Mouse (Mus musculus) layer of hippocampus, adult 8-10 months (tissue): ENCODE measurements around the gene Epb41. TPM values are rescaled to one million over a fixed set of nuclear protein-coding genes. Genes with fewer than 3 reads are reported as not detected.

ENCODE experiments used
- DNase-seq, 2 experiments: peaks; one replicate each; pipeline ENCODE4 v3.0.0; 2022; ENCODE audit warnings: low spot score in 2 of 2
- total RNA-seq, 4 experiments: library from RNA; stranded (reverse); gene quantifications; 2 replicates each; pipeline ENCODE4 v1.2.4; 2022

Epb41 gene
- total RNA-seq, 4 experiments from 2014 or later, result 23.0 to 27.9 (median 25.7) TPM

- DNase-seq, result peak in 1 of 2 experiments; percentile 9
These were observed 26.8 kb downstream of the Epb41 start for GRCm38 (mm10) chr4:132048011-132048991.

DNA sequence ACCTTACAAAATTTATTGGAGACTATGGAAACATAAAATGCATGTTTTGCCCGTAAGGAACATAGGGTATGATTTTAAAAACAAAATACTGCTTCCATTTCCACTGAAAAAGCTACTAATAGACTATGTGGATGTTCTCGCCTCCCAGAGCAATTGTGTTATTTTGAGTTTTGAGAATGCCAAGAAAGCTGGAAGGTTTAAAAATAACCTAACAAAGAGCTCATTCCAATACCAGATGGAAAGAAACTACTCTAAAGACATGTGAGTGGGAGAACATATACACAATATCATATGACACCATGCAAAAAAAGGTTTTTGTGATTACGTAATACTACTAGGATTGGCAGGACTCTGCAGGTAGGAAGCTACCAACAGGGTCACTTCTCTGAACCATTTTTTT is 31.4 kb downstream of the Epb41 start:
- DNase-seq, result no peak

- no peak for DNase-seq
These were observed 33.4 kb downstream of the Epb41 start for GRCm38 (mm10) chr4:132041471-132042332.

GRCm38 (mm10) chr4:132039975-132040645 is 35.0 kb downstream of the Epb41 start:
- DNase-seq, result no peak

DNA sequence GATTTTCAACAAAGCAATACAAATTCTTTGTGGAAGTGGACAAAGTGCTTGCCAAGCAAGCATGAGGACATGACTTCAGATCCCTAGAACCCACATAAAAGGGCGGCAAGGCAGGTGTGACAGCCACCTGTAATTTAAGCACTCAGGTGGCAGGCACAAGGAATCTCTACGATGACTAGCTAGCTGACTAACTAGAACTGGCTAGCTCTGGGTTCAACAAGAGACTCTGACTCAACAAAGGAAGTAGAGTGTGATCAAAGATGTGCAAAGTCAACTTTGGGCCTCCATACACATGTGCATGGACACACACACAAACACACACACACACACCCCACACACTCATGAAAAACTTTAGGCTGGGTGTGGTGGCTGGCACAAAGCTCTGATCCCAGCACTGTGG is 35.6 kb downstream of the Epb41 start:
- DNase-seq, result no peak

DNA sequence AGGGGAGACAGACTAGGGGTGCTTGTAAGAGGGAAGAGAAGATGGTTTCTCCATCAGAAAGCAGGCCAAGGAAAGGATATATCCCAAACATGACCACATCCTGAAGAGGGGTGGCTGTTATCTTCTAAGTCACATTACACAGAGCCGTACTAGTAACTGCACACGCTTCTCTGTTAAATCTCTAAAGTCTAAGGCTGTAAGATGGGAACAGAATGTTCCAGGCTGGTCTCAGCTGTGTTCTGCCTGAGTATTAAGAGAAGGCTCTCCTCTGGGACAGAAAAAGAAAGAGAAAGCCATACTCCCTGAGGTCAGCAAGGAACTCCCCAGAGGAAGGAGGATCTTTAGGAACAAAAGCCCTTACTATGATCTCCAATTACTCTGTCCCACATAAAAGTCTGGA is 36.3 kb downstream of the Epb41 start:
- DNase-seq, result no peak

GRCm38 (mm10) chr4:132037991-132038390 is 37.1 kb downstream of the Epb41 start:
- DNase-seq, result no peak

GRCm38 (mm10) chr4:132037137-132037536 is 38.0 kb downstream of the Epb41 start:
- no peak for DNase-seq

DNA sequence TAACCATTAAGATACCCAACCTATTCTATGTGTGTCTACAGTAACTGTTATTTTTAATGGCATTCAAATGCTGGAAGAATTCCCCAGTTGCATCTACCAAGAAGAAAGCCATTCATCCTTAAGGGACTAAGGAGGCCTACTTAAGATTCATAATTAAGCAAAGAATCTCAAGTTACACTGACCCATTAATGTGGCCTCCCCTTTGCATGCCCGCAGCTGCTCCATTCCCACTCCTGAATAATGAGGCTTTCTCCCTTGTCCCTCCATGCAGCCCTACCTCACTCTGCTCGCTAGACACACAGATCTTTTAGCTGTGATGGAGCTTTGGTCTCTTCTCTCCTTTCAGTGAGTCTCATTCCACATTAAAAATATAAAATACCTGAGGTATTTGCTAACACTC is 40.9 kb downstream of the Epb41 start:
- DNase-seq, result no peak

DNA sequence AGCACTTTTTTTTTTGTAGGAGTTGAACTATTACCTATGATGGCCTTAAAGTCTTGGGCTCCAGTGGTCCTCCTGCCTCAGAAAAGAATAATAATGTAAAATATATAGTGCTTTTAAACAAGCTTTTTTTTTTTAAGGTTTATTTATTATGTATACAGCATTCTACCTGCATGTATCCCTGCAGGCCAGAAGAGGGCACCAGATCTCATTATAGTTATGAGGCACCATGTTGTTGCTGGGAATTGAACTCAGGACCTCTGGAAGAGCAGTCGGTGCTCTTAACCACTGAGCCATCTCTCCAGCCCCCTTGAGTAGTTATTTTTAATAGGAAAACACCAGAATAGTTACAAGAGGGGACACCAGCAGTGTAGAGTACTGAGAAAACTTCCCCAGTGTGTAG is 41.9 kb downstream of the Epb41 start:
- DNase-seq, result no peak

DNA sequence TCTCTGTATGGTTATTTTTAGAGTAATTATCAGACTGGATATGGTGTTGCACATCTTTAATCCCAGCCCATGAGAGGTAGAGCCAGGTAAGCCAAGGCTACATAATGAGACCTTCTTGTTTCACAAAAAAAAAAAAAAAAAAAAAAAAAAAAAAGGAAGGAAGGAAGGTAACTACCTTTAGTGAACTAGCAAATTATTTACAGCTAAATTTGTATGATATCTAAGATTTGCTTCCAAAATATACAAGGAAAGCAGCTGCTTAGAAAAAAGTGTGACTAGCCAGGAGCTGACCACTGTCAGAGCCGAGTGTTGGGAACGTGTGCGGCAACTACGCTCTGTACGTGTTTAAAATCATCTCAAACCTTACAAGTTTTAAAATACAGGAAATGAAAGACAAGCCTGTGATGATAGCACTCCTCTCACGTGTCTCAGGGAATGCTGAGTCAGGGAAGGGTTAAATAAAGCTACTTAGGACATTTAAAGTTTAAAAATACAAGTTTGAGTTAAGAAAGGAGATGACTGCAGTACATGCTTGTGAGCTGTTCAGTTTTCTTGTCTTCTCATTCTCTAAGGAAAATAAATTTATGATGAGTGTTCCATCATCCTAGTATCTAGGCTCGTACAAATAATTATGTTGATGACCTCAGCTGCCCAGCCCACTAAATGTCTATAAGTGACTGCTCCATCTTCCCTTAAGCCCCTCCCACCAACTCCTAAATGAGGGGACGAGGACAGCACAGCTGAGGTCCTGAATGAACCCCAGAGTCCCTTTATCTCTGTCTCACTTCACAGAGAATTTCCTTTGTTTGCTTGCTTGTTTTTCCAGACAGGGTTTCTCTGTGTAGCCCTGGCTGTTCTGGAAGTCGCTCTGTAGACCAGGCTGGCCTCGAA is 45.0 kb downstream of the Epb41 start:
- no peak for DNase-seq

- DNase-seq, result no peak
These were observed 47.3 kb downstream of the Epb41 start for GRCm38 (mm10) chr4:132027806-132028205.

DNA sequence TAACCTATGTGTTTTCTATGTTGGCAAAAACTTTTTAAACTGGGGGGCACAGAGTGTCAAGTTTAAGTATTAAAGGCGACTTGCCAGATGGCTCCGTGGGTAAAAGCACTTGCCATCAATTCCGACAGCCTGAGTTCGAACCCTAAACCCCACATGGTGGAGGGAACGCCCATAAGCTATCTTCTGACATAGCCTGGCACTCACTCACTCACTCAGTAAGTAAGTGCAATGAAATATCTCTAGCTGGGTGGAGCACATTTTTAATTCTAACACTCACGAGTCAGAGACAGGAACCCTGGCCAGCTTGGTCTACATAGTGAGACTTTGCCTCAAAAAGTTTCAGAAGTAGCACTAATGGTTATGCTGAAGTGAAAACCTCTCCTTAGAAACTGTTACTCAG is 48.0 kb downstream of the Epb41 start:
- no peak for DNase-seq

DNA sequence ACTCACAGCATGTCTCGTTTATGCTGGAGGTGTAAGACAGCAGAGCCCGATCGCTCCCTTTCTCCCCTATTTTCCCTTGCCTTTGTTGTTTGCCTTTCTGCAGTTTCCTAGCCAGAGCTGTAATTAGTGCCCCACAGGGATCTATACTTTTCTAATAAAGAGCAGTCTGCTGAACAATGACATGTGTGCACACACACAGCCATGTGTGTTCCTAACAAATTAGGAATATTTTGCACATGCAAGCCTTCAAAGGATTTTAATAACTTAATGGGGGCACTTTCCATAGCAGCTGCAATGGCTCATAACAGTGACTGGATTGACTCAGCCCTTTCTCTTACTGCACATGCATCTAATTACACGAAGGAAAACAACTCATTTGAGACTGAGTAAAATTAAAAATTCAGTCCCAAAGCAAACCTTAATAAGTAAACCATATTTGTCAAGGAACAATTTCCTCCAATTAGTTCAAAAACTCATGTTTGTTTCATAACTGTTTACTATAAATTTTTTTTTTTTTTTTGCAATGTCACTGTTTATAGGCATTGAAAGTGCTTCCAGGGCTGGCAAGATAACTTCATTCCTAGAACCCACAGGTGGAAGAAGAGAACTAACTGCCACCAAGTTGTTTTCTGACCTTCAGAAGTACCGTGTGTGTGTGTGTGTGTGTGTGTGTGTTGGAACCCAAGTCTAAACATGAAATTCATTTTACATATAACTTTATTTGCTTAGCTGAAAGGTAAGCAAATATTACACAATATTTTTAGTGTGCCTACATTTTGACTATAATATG is 49.2 kb downstream of the Epb41 start:
- DNase-seq, result no peak

DNA sequence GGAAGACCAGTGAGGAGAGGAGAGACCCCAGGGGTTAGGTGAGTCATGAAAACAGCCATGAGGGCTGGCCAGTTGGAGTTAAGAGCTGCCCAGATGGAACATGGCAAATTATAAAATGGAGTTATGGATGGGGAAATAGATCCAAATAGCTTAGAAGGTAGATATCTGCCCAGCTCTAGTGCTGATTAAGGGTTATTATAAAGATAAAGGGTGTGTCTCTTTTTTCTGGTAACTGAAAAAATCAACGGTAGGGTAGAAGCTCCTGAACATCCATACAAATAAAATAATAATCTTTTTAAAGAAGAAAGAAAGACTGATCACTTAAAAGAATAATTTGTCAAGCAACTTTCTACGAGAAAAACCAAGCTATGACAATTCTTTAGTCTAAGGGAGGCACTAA is 49.9 kb downstream of the Epb41 start:
- DNase-seq, result no peak

DNA sequence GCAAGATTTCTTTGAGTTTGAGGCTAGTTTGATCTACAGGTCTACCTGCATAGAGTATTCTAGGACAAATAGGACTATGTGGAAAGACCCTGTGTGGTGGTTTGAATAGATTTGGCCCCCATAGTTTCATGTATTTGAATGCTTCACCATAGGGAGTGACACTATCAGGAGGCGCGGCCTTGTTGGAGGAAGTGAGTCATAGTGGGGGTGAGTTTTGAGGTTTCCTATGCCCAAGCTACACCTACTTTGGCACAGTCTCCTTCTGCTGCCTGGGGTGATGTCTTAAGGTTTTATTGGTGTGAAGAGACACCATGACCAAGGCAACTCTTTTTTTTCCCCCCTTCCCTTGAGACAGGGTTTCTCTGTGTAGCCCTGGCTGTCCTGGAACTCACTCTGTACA is 51.3 kb downstream of the Epb41 start:
- DNase-seq, result no peak

DNA sequence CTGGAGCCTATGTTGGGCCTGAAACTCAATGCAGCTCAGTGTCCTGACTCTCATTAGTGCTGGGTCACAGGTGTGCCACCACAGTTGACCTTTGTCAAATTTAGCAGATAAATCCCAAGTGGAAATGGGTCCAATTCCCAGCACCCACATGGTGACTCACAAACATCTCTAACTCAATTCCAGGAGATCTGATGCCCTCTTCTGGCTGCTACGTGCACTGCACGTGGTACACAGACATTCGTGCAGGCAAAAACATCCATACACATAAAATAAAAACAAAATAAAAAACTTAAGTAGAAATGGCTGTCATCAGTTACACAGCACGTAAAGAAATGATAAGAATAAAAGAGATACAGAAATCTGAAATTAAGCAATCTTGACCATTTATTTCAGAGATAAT is 52.5 kb downstream of the Epb41 start:
- DNase-seq, result no peak

DNA sequence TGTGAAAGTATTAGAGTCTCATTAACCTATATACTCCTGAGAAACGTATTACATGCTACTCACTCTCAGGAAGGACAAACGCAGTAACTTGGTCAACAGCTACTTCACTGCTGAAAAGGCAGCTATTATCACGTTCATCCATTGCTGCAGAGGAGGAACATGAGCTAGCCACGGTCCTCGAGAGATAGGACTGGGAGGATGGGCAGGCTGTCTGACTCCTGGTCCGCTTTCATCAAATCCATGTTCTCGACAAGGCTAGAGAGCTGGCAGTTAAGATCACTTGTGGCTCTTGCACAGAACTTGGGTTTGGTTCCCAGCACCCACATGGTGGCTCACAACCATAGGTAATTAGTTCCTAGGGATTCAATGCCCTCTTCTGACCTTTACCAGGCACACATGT is 53.2 kb downstream of the Epb41 start:
- no peak for DNase-seq

DNA sequence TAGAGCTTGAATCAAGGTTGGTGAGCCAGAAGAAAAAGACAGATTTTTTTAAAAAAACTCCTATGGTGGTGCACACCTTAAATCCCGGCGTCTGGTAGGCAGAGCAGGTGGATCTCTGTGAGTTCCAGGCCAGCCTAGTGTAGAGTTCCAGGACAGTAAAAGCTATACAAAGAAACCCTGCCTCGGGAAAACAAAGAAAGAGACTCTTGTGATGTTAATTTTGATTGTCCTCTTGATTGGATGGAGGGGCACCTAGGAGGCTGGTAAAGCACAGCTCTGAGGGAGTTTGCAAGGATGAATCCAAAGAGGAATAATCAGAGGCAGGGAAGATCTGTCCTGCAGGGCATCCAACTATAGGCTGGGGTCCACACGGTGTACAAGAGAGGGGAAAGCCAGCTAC is 56.6 kb downstream of the Epb41 start:
- no peak for DNase-seq

DNA sequence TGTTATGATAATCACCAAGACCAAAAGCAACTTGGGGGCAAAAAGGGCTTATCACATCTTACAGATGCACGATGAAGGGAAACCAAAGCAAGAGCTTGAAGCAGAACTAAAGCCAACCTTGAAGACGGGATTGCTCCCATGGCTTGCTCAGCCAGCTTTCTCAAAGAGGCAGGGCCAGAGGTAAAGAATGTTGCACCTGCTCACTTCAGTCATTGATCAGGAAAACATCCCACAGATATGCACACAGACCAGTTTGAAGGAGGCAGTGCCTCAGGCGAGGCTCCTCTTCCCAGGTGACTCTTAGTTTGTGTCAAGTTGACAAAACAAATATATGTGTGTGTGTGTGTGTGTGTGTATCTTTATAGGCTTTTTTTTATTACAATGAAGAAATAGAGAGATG is 59.7 kb downstream of the Epb41 start:
- no peak for DNase-seq
